Mouse (Mus musculus) liver, embryonic 14.5 days (tissue): Measurements from ENCODE around the gene Prepl.

Experiments
- CTCF ChIP-seq: IDR thresholded peaks from 2 replicates; pipeline ENCODE4 v1.5.1; 2016; ENCODE audit warnings: antibody characterized with exemption, low read depth, control low read depth
- EP300 ChIP-seq: IDR thresholded peaks from 2 replicates; pipeline ENCODE4 v1.6.1; 2016; ENCODE audit warnings: antibody characterized with exemption, low read depth

- TF ChIP-seq CTCF (peak; percentile 60), EP300 (no peak)
Observed at GRCm38 (mm10) chr17:85116643-85117042, 26.6 kb upstream of the Prepl start.
